Mouse (Mus musculus) ES-E14 (cell line): ENCODE measurements around the gene Dync2li1.

ENCODE experiments used
- HCFC1 ChIP-seq: IDR thresholded peaks from 2 replicates; pipeline ENCODE4 v1.6.1; 2012; ENCODE audit warnings: low read length, inconsistent platforms, borderline replicate concordance; ENCODE audit not compliant: insufficient read depth
- MAFK ChIP-seq: IDR thresholded peaks from 2 replicates; pipeline ENCODE4 v1.6.1; 2014; ENCODE audit warnings: mild to moderate bottlenecking, low read depth, low read length, inconsistent platforms; ENCODE audit not compliant: insufficient read depth
- ZC3H11A ChIP-seq: IDR thresholded peaks from 2 replicates; pipeline ENCODE4 v1.6.1; 2012; ENCODE audit warnings: low read depth, mild to moderate bottlenecking, inconsistent platforms, low read length, borderline replicate concordance
- ZNF384 ChIP-seq: IDR thresholded peaks from 2 replicates; pipeline ENCODE4 v1.6.1; 2012; ENCODE audit warnings: low read depth, low read length, inconsistent platforms

DNA sequence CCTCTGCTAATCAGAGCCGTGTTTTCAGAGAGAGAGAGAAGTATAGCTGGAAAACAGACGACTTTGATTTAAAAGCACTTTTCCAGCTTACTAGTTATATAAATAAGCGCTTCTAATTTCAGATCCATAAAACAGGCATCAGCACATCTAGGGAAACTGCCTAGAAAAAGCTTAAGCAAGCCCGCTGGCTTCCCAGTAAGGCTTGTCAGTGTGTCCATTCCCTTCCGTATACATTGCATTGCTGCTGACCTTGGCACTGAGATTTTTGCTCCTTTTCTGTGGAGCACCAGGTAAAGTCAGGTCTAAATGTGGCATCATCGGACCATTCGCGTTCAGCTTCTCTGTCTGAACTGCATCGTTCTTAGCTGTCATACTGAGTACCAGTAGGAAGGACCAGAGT, 16.0 kb downstream of the Dync2li1 start:
- TF ChIP-seq MAFK (no peak), ZNF384 (no peak), ZC3H11A (no peak), HCFC1 (no peak)
